In genomic region chr19:38352495-38353130, GRCm38 (mm10) we compare ENCODE assay signal across 9 mouse cellular contexts. TPM values are rescaled to one million over a fixed set of nuclear protein-coding genes. Genes with fewer than 3 reads are reported as not detected.
DNase-seq lines count a peak whose midpoint lies in the region; ATAC-seq and TF ChIP-seq lines count a peak whose summit lies in the region.
"Had no signal": no experiment of that assay in that cellular context is flagged by ENCODE, and none has a peak within 500 bp of the region (broad histone marks: within the 10 kb centered on the region; RNA-seq: fewer than 3 reads in every experiment).

No protein-coding gene starts in this region.

- no peak overlapping the region for H3K4me2 ChIP-seq in intestine, embryonic 14.5 days (ENCODE audit: low read length)
- no peak overlapping the region for H3K4me2 ChIP-seq in intestine, embryonic 16.5 days (ENCODE audit: low read depth, low read length)
- H3K4me2 ChIP-seq in neural tube, embryonic 14.5 days (ENCODE audit: low read depth, low read length): no peak overlapping the region
- H3K4me2 ChIP-seq: lung, embryonic 15.5 days had no signal

- H3K4me3 ChIP-seq in intestine, embryonic 14.5 days (ENCODE audit: low read depth, low read length): no peak overlapping the region
- no peak overlapping the region for H3K4me3 ChIP-seq in intestine, embryonic 16.5 days (ENCODE audit: low read length)
- H3K4me3 ChIP-seq in E14TG2a.4 (replicated peaks; ENCODE audit: low read length): no peak overlapping the region
- no peak overlapping the region for H3K4me3 ChIP-seq in neural tube, embryonic 14.5 days (ENCODE audit: low read depth, low read length)
- H3K4me3 ChIP-seq: lung, embryonic 15.5 days had no signal

- 42% methylated on average over 6 of the region's 6 CpGs for WGBS in intestine, embryonic 14.5 days
- WGBS in intestine, embryonic 16.5 days: 39% methylated on average over 6 of the region's 6 CpGs
- WGBS in neural tube, embryonic 14.5 days: 46% methylated on average over 6 of the region's 6 CpGs

- no peaks in the 10 kb centered on the region for H3K36me3 ChIP-seq in intestine, embryonic 14.5 days (ENCODE audit: control insufficient read depth, insufficient read depth, low read length)
- no peaks in the 10 kb centered on the region for H3K36me3 ChIP-seq in intestine, embryonic 16.5 days (ENCODE audit: control insufficient read depth, insufficient read depth, low read length)
- no peaks in the 10 kb centered on the region for H3K36me3 ChIP-seq in E14TG2a.4 (ENCODE audit: insufficient read depth, low read length)
- no peaks in the 10 kb centered on the region for H3K36me3 ChIP-seq in neural tube, embryonic 14.5 days (ENCODE audit: control insufficient read depth, insufficient read depth, low read length)
- H3K36me3 ChIP-seq: lung, embryonic 15.5 days had no signal

- DNase-seq in intestine, embryonic 14.5 days (ENCODE audit: low spot score): peak; percentile 60
- DNase-seq in cerebellum, adult 9-10 months: peak; percentile 78
- DNase-seq in heart, postnatal 10 days: peak; percentile 41 to 61
- peak; percentile 39 to 53 for DNase-seq in left cerebral cortex, adult 18-20 months (ENCODE audit: low spot score in 2 of 2)
- no peak for DNase-seq in adrenal gland, postnatal 25 days

- TF ChIP-seq CTCF in E14TG2a.4 (conservative IDR thresholded peaks at IDR 0.05; ENCODE audit: low read length): peak; percentile 65

- H3K27me3 ChIP-seq in intestine, embryonic 14.5 days (replicated peaks; ENCODE audit: control insufficient read depth, insufficient read depth, low read length): no peaks in the 10 kb centered on the region
- no peaks in the 10 kb centered on the region for H3K27me3 ChIP-seq in intestine, embryonic 16.5 days (replicated peaks; ENCODE audit: control insufficient read depth, insufficient read depth, low read length)
- peaks cover 14% of the 10 kb centered on the region for H3K27me3 ChIP-seq in E14TG2a.4 (ENCODE audit: insufficient read depth, low read length)
- H3K27me3 ChIP-seq in neural tube, embryonic 14.5 days (ENCODE audit: control insufficient read depth, insufficient read depth, low read length): no peaks in the 10 kb centered on the region
- H3K27me3 ChIP-seq: lung, embryonic 15.5 days had no signal

- no peak for ATAC-seq in intestine, embryonic 14.5 days (replicated peaks; ENCODE audit: low FRiP score, low TSS enrichment, low read depth)
- ATAC-seq in intestine, embryonic 16.5 days: no peak
- peak; percentile 54 for ATAC-seq in neural tube, embryonic 14.5 days (ENCODE audit: low read depth)

- H3K27ac ChIP-seq in intestine, embryonic 14.5 days (ENCODE audit: low read depth): no peak overlapping the region
- H3K27ac ChIP-seq in intestine, embryonic 16.5 days (ENCODE audit: low read length): no peak overlapping the region
- H3K27ac ChIP-seq in neural tube, embryonic 14.5 days (ENCODE audit: low read depth, low read length): no peak overlapping the region
- H3K27ac ChIP-seq: lung, embryonic 15.5 days had no signal

- no peaks in the 10 kb centered on the region for H3K4me1 ChIP-seq in intestine, embryonic 14.5 days (replicated peaks; ENCODE audit: control insufficient read depth, insufficient read depth, low read length)
- no peaks in the 10 kb centered on the region for H3K4me1 ChIP-seq in intestine, embryonic 16.5 days (ENCODE audit: control insufficient read depth, insufficient read depth, low read length)
- H3K4me1 ChIP-seq in E14TG2a.4 (replicated peaks; ENCODE audit: low read depth, low read length): peaks cover 60% of the 10 kb centered on the region
- 0 out of 2 replicates have a peak, but pooled peaks cover 3% of the 10 kb centered on the region for H3K4me1 ChIP-seq in neural tube, embryonic 14.5 days (ENCODE audit: control insufficient read depth, insufficient read depth, low read length)
- H3K4me1 ChIP-seq: lung, embryonic 15.5 days had no signal

- intact Hi-C loops in heart, postnatal 10 days (cut with DNase I): loop anchor here (1.0 to 5.0 kb wide), 4 partner anchors 98 to 395 kb away; no protein-coding TSS in a partner anchor

- no peak overlapping the region for H3K9ac ChIP-seq in intestine, embryonic 14.5 days (ENCODE audit: low read length)
- H3K9ac ChIP-seq in intestine, embryonic 16.5 days (ENCODE audit: low read depth, low read length): no peak overlapping the region
- no peak overlapping the region for H3K9ac ChIP-seq in neural tube, embryonic 14.5 days (replicated peaks; ENCODE audit: low read depth, low read length)
- H3K9ac ChIP-seq: lung, embryonic 15.5 days had no signal

- no peaks in the 10 kb centered on the region for H3K9me3 ChIP-seq in intestine, embryonic 14.5 days (ENCODE audit: control insufficient read depth, low read length)
- no peaks in the 10 kb centered on the region for H3K9me3 ChIP-seq in intestine, embryonic 16.5 days (ENCODE audit: control insufficient read depth, low read length)
- H3K9me3 ChIP-seq in E14TG2a.4 (ENCODE audit: low read length): peaks cover 5% of the 10 kb centered on the region
- no peaks in the 10 kb centered on the region for H3K9me3 ChIP-seq in neural tube, embryonic 14.5 days (ENCODE audit: control insufficient read depth, low read length)
- H3K9me3 ChIP-seq: lung, embryonic 15.5 days had no signal

RNA-seq across cellular contexts. Expression of gene Slc35g1, which starts 43.2 kb away (rescaled TPM):
- polyA plus RNA-seq in intestine, embryonic 14.5 days (2014; fragmentation: Nextera tagmentation; extraction: Ambion mirVana): 7.8 and 7.9 TPM in 2 replicates
- 7.0 and 7.1 TPM in 2 replicates for polyA plus RNA-seq in intestine, embryonic 16.5 days (2015; fragmentation: Nextera tagmentation; extraction: Ambion mirVana)
- total RNA-seq in heart, postnatal 10 days (2021): 1 to 10 TPM; 1.6 to 1.9 TPM
- 1 to 10 TPM; 1.5 to 2.0 TPM for total RNA-seq in left cerebral cortex, adult 18-20 months (2021)
- 0.92 and 1.1 TPM in 2 replicates for polyA plus RNA-seq in neural tube, embryonic 14.5 days (2014; fragmentation: Nextera tagmentation; extraction: Ambion mirVana)
- 22.5 and 28.3 TPM in 2 replicates for total RNA-seq in adrenal gland, postnatal 25 days (2021)
